ENCODE assay signal across 8 mouse cellular contexts in the genomic region with DNA sequence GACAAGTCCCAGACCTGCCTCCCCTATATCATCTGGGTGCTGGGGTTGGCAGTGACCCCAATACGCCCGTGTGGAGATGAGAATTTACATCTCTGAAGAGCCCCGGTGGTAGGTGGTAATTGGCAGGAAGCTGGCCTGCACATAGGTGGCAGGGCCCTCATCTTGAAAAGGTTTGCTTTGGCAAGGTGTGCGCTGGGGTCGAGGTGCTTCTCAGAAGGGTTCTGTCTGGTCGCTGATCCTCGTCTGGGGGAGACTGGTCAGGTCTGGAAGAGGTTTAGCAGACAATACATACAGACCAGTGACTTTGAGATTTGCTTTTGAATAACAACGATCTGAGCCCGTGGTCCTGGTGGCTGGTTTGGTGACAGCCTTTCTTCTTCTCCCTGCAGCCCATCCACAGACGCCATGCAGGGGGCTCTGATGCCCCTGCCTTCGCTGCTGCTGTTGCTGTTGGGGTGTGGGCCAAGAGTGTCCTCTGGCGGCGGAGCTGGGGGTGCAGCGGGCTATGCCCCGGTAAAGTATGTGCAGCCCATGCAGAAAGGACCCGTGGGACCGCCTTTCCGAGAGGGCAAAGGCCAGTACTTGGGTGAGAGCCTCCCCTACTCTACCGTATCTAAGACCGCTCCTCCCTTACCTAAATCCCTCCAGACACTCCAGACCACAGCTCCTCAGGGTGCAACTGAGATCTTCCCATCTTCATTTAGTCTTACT. TPM values are rescaled to one million over a fixed set of nuclear protein-coding genes. Genes with fewer than 3 reads are reported as not detected.
DNase-seq lines count a peak whose midpoint lies in the region; ATAC-seq lines count a peak whose summit lies in the region.

No protein-coding gene starts in this region.

- H3K4me2 ChIP-seq in heart, embryonic 16.5 days (ENCODE audit: low read depth, low read length), result peak overlapping the region; percentile 54
- peak overlapping the region; percentile 32 for H3K4me2 ChIP-seq in liver, embryonic 13.5 days
- peak overlapping the region; percentile 37 for H3K4me2 ChIP-seq in stomach, embryonic 15.5 days

- H3K36me3 ChIP-seq in heart, embryonic 16.5 days (ENCODE audit: control insufficient read depth, insufficient read depth), result no peaks in the 10 kb centered on the region
- H3K36me3 ChIP-seq in liver, embryonic 13.5 days, result no peaks in the 10 kb centered on the region; the same call in 1 of the 2 replicates
- H3K36me3 ChIP-seq in stomach, embryonic 15.5 days, result no peaks in the 10 kb centered on the region

- ATAC-seq in heart, embryonic 16.5 days (replicated peaks; ENCODE audit: extremely low read depth, insufficient read depth, low FRiP score), result peak; percentile 30; the same call in 1 of the 2 replicates
- ATAC-seq in liver, embryonic 13.5 days (ENCODE audit: low read depth), result no peak
- no peak; the same call in 1 of the 2 replicates for ATAC-seq in stomach, embryonic 15.5 days (ENCODE audit: insufficient read depth, low FRiP score, low read depth)

- peak; percentile 43 to 58 for DNase-seq in layer of hippocampus, postnatal 10 days (ENCODE audit: low spot score in 2 of 2)
- DNase-seq in layer of hippocampus, adult 8-10 months (ENCODE audit: low spot score in 2 of 2), result no peak
- DNase-seq in cerebellum, postnatal 10 days, result peak; percentile 66 to 71
- no peak for DNase-seq in liver, embryonic 13.5 days
- no peak for DNase-seq in right cerebral cortex, postnatal 25 days
- DNase-seq in left cerebral cortex, adult 11 months (ENCODE audit: low spot score), result no peak

- WGBS in heart, embryonic 16.5 days, result 19% methylated on average over 20 of the region's 20 CpGs
- 17% methylated on average over 20 of the region's 20 CpGs for WGBS in liver, embryonic 13.5 days (ENCODE audit: insufficient replicate concordance)
- 18% methylated on average over 20 of the region's 20 CpGs for WGBS in stomach, embryonic 15.5 days

- 0 out of 2 replicates have a peak overlapping the region, but pooled peaks have one; percentile 4 for H3K9ac ChIP-seq in heart, embryonic 16.5 days (ENCODE audit: low read length)
- no peak overlapping the region for H3K9ac ChIP-seq in liver, embryonic 13.5 days
- no peak overlapping the region for H3K9ac ChIP-seq in stomach, embryonic 15.5 days

- peaks cover 5% of the 10 kb centered on the region for H3K9me3 ChIP-seq in heart, embryonic 16.5 days (replicated peaks; ENCODE audit: control insufficient read depth, low read length)
- 0 out of 2 replicates have a peak, but pooled peaks cover 2% of the 10 kb centered on the region for H3K9me3 ChIP-seq in liver, embryonic 13.5 days (replicated peaks)
- no peaks in the 10 kb centered on the region for H3K9me3 ChIP-seq in stomach, embryonic 15.5 days

- 0 out of 2 replicates have a peak overlapping the region, but pooled peaks have one; percentile 9 for H3K4me3 ChIP-seq in heart, embryonic 16.5 days (ENCODE audit: low read length)
- no peak overlapping the region for H3K4me3 ChIP-seq in liver, embryonic 13.5 days (replicated peaks)
- no peak overlapping the region for H3K4me3 ChIP-seq in stomach, embryonic 15.5 days (replicated peaks)

- H3K27me3 ChIP-seq in heart, embryonic 16.5 days (ENCODE audit: control insufficient read depth, insufficient read depth, low read length), result no peaks in the 10 kb centered on the region
- peaks cover 12% of the 10 kb centered on the region for H3K27me3 ChIP-seq in liver, embryonic 13.5 days
- no peaks in the 10 kb centered on the region for H3K27me3 ChIP-seq in stomach, embryonic 15.5 days (replicated peaks)

- H3K27ac ChIP-seq in heart, embryonic 16.5 days (ENCODE audit: low read length), result no peak overlapping the region
- no peak overlapping the region for H3K27ac ChIP-seq in liver, embryonic 13.5 days
- no peak overlapping the region for H3K27ac ChIP-seq in stomach, embryonic 15.5 days

- H3K4me1 ChIP-seq in heart, embryonic 16.5 days (ENCODE audit: control insufficient read depth, insufficient read depth, low read length), result 0 out of 2 replicates have a peak, but pooled peaks cover 4% of the 10 kb centered on the region
- H3K4me1 ChIP-seq in liver, embryonic 13.5 days (replicated peaks), result peaks cover 4% of the 10 kb centered on the region
- no peaks in the 10 kb centered on the region for H3K4me1 ChIP-seq in stomach, embryonic 15.5 days

RNA-seq across cellular contexts. Expression of a gene that starts 12.1 kb away (rescaled TPM):
- total RNA-seq in layer of hippocampus, postnatal 10 days (2021), result 10 to 100 TPM; 28.3 to 28.4 TPM
- total RNA-seq in layer of hippocampus, adult 8-10 months (2022), result 10 to 100 TPM; 29.3 to 31.6 (median 29.7) TPM
- polyA plus RNA-seq in heart, embryonic 16.5 days (2015; fragmentation: Nextera tagmentation; extraction: Ambion mirVana), result 38.6 and 41.1 TPM in 2 replicates
- 30.4 and 30.9 TPM in 2 replicates for polyA plus RNA-seq in liver, embryonic 13.5 days (2015; fragmentation: Nextera tagmentation; extraction: Ambion mirVana)
- 61.2 and 61.9 TPM in 2 replicates for polyA plus RNA-seq in stomach, embryonic 15.5 days (2015; fragmentation: Nextera tagmentation; extraction: Ambion mirVana)

RNA-seq across cellular contexts. Expression of a gene that starts 16.1 kb away (rescaled TPM):
- 1 to 10 TPM; 2.0 to 3.0 TPM for total RNA-seq in layer of hippocampus, postnatal 10 days (2021)
- 1 to 10 TPM; 1.3 to 2.6 (median 1.4) TPM for total RNA-seq in layer of hippocampus, adult 8-10 months (2022)
- polyA plus RNA-seq in heart, embryonic 16.5 days (2015; fragmentation: Nextera tagmentation; extraction: Ambion mirVana), result 2.3 and 2.7 TPM in 2 replicates
- 0.51 and 0.53 TPM in 2 replicates for polyA plus RNA-seq in liver, embryonic 13.5 days (2015; fragmentation: Nextera tagmentation; extraction: Ambion mirVana)
- 7.8 and 8.6 TPM in 2 replicates for polyA plus RNA-seq in stomach, embryonic 15.5 days (2015; fragmentation: Nextera tagmentation; extraction: Ambion mirVana)

RNA-seq across cellular contexts. Expression of a gene that starts 22.8 kb away (rescaled TPM):
- 1 to 10 TPM; 1.6 to 3.6 TPM for total RNA-seq in layer of hippocampus, postnatal 10 days (2021)
- total RNA-seq in layer of hippocampus, adult 8-10 months (2022), result 1 to 10 TPM; 1.7 to 2.3 (median 2.0) TPM
- 4.5 and 5.0 TPM in 2 replicates for polyA plus RNA-seq in heart, embryonic 16.5 days (2015; fragmentation: Nextera tagmentation; extraction: Ambion mirVana)
- 0.99 and 1.2 TPM in 2 replicates for polyA plus RNA-seq in liver, embryonic 13.5 days (2015; fragmentation: Nextera tagmentation; extraction: Ambion mirVana)
- 13.4 and 14.2 TPM in 2 replicates for polyA plus RNA-seq in stomach, embryonic 15.5 days (2015; fragmentation: Nextera tagmentation; extraction: Ambion mirVana)

RNA-seq across cellular contexts. Expression of a gene that starts 47.2 kb away (rescaled TPM):
- total RNA-seq in layer of hippocampus, postnatal 10 days (2021), result 10 to 100 TPM; 94.9 to 95.2 TPM
- 10 to 100 TPM; 79.9 to 89.9 (median 85.1) TPM for total RNA-seq in layer of hippocampus, adult 8-10 months (2022)
- 78.1 and 81.3 TPM in 2 replicates for polyA plus RNA-seq in heart, embryonic 16.5 days (2015; fragmentation: Nextera tagmentation; extraction: Ambion mirVana)
- 40.5 and 41.5 TPM in 2 replicates for polyA plus RNA-seq in liver, embryonic 13.5 days (2015; fragmentation: Nextera tagmentation; extraction: Ambion mirVana)
- 91.7 and 97.1 TPM in 2 replicates for polyA plus RNA-seq in stomach, embryonic 15.5 days (2015; fragmentation: Nextera tagmentation; extraction: Ambion mirVana)

RNA-seq across cellular contexts. Expression of a gene that starts 53.2 kb away (rescaled TPM):
- 100 to 1,000 TPM; 204 to 206 TPM for total RNA-seq in layer of hippocampus, postnatal 10 days (2021)
- 100 to 1,000 TPM; 240 to 257 (median 248) TPM for total RNA-seq in layer of hippocampus, adult 8-10 months (2022)
- 34.7 and 36.1 TPM in 2 replicates for polyA plus RNA-seq in heart, embryonic 16.5 days (2015; fragmentation: Nextera tagmentation; extraction: Ambion mirVana)
- polyA plus RNA-seq in liver, embryonic 13.5 days (2015; fragmentation: Nextera tagmentation; extraction: Ambion mirVana), result 6.6 and 7.3 TPM in 2 replicates
- polyA plus RNA-seq in stomach, embryonic 15.5 days (2015; fragmentation: Nextera tagmentation; extraction: Ambion mirVana), result 34.1 and 36.9 TPM in 2 replicates

Comparison
In these comparisons a context has a peak if more than half of its experiments do, and no peak if none do; other contexts are left out.
1. DNase-seq: peak in layer of hippocampus, postnatal 10 days (2 of 2) and cerebellum, postnatal 10 days (2 of 2); none in layer of hippocampus, adult 8-10 months (0 of 2), liver, embryonic 13.5 days (single experiment), right cerebral cortex, postnatal 25 days (single experiment) and left cerebral cortex, adult 11 months (single experiment).
2. Peak in every context shown above with its lines, with median percentiles within 50 percentile points of each other: H3K4me2 ChIP-seq.